Mouse (Mus musculus) layer of hippocampus, postnatal 36 days (tissue): ENCODE data around the gene Lrp4. TPM values are rescaled to one million over a fixed set of nuclear protein-coding genes. Genes with fewer than 3 reads are reported as not detected.

ENCODE experiments used
- DNase-seq, 2 experiments: peaks; one replicate each; pipeline ENCODE4 v3.0.0; 2022
- total RNA-seq, 2 experiments: library from RNA; stranded (reverse); gene quantifications; 2 replicates each; pipeline ENCODE4 v1.2.3; 2021

Lrp4 gene
- total RNA-seq, 2 experiments from 2014 or later = 29.6 to 36.7 TPM

DNA sequence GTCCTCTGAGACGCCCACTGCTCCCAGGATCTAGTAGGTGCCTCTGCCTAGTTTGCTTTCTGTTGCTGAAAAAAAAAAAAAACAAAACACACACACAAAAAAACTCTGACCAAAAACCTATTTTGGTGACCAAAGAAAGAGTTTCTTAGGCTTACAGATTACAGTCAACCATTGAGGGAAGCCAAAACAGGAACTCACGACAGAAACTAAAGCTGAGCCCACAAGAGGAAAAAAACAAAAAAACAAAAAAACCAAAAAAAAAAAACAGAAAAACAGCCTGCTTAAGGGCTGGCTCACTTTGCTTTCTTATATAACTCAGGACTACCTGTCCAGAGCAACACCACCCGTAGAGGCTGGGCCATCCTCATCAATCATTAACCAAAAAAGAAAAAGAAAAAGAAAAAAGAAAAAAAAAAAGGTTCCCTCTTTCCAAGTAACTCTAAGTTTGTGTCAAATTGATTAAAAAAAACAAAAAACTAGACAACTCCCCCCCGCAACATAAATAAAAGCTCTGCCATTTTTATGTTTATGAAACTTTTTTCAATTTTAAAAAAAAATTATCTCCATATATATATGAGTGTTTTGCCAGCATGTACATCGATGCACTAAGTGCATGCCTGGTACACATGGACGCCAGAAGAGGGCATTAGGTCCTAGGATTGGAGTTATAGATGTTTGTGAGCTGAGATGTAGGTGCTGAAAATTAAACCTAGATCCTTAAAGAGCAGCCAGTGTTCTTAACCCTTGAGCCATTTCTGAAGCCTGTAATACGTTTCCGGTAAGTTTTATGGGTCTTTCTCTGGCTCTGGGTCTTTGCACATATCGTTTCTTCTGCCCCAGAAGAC is 3.9 kb upstream of the Lrp4 start:
- no peak for DNase-seq

DNA sequence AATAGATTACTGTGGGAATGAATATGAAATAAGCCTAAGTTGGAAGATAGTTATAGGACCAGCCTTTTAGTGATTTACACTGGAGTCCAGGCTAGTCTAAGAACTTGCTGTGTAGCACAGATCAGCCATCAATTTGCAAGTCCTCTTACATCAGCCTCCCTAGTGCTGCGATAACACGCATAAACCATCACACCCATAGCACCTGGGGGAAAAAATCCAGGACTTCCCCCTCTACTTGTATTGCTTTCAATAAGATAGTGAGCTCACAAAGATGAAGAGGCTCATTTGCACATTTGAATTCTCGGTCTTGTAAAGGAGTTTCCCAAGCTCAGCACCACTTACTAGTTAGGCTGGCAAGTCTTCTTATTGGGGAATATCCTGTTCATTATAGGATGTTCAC is 2.9 kb upstream of the Lrp4 start:
- no peak for DNase-seq

DNA sequence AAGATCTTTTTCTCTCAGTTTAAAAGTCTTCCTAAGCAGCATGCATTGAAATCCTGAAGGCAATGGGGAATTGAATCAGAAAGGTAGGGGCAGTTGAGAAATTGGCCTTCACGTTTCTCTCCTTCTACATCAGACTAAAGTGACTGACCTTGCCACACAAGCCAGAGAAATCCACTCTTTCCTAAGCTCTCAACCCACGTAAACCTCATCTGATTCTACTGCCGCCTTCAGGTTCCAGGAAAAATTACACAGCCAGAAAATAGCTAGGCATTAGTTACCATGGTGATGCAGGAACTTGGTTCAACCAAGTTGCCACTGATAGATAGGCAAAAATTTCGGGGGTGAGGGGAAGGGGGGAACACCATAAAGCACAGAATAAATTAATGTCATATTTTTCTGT is 1.5 kb upstream of the Lrp4 start:
- peak in 1 of 2 experiments; percentile 29 for DNase-seq

DNA sequence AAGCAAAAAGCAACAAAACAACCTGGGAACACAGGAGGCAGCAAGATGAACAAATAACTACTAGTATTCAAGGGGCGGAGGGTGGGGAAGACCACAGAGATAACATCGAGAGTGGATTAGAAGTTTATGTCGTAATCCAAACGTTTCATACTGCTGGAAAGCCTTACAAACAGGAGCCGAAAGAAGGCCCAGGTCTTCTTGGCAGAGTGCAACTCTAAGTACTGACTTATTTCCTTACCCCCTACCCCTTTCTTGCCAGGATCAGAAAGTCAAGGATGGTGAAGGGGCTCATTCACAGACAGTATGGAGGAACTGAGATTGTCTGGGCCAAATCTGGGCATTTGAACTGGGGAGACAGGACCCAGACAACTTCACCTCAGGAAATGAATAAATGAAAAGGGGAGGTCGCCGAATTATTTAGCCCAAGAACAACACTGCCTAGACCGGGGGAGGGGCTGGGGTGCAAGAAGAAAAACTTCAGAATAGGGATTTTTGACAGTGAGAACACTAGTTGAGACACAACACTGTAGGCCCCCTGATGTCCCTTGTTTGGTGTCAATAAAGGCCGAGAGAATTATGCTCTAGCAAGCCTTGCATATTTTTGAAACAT is 715 bp upstream of the Lrp4 start:
- DNase-seq = no peak

DNA sequence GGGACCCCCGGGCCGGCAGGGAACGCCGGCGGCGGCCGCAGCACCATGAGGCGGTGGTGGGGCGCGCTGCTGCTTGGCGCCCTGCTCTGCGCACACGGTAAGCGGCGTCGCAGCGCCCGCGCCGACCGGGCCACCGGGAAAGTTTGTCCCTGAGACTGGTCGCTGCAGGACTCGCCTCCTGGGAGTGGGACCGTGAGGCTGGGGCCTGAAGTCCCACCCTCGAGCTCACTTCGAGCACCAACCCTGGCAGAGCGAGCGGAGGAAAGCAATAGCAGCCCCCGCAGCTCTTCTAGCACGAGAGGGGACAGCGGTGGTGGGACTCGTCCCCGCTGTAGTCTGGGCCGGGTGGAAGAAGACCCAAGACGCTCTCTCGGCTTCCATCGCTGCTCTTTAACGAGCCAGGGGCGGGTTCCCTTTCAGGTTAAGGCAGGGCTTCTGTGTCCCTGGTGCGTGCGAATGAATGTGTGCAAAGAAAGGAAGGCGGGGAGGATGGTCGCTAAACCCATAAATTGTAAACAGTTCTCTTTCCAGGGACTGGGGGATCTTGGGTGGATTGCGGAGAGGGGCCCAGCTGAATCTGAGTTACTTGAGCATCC is 443 bp downstream of the Lrp4 start:
- no peak for DNase-seq

DNA sequence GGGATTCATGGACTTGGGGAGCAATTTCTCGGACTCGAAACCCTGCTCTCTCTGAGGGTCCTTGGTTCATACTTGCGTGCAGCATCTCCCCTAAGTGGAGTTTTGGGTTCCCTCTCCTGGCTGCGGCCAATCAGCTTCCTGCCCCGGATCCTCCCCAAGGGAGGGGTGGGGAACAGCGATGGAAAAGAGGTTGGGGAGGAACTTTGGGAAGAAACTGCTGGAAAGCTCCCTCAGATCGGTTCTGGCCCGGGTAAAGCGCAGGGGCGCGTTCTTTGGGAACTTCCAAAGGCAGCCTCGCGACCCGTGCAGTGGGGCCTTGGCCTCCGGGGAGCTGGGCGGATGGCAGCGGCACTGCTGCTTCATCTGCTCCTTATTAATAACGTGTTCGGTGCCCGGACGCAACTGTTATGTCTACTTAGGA is 951 bp downstream of the Lrp4 start:
- peak; percentile 40 for DNase-seq

DNA sequence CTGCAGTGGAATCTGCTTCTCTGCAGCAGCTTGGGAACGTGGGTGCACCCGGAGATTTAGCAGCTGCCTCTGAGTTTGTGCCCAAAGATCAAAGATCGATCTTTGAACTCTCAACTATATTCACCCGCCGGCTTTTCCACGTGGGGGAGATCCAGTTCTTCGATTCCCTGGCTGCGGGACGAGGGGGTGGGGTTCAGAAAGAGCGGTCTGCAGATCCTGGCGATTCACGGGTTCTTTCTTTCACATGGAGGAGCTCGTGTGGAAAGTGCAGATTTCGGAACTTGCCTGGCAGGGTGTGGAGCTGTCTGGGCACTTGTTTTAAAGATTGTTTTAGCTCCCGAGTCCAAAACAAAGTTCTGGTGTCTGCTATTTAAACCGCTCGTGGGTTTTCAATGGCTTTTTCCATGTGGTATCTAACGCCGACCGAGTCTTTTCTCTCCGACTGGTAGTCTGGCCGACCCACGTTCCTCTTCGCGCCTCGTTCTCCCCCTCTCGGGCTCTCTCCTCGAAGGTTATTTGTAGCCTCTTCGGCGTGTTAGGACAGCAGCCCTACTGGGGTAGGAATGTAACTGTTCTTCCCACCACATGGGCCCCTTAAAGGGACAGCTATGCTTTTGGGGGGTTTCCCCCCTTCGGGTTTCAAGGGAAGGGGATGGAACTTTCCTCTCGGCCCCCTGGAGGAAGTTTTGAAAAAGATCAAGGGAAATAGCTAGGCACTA is 1.5 kb downstream of the Lrp4 start:
- DNase-seq = peak in 1 of 2 experiments; percentile 26

DNA sequence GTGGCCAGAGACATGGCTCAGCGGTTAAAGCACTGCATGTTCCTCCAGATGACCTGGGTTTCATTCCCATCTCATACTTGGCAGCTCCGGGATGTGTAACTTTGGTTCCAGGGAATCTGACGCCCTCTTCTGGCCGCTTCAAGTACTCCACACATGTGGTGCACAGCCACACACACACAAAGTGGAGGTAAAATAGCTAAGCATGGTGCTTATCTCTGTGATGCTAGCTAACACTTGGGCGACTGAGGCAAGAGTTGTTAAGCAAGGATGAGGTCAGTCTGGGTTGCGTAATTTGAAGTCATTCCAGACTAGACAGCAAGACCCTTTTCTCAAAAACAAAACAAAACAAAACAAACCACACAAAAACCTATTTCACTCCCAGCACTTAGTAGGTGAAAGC is 2.8 kb downstream of the Lrp4 start:
- DNase-seq = no peak

DNA sequence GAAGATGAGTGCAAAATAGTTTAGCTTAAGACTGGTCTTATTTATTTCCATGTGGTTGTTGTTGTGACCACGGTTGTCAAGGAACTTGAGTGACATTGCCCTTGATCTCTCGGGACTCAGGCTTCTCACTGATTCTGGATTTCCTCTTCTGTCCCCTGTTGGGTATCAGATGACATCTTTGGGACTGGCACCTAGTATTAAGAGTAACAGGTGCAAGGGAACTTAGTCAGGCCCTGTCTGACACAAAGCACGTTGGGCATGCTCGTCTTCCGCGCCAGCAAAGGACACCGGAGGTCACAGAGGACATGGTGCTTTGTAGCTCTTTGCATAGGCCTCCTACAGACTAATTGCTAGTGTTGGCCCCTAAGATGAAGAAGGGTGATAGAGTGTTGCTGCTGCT is 3.5 kb downstream of the Lrp4 start:
- DNase-seq = no peak

DNA sequence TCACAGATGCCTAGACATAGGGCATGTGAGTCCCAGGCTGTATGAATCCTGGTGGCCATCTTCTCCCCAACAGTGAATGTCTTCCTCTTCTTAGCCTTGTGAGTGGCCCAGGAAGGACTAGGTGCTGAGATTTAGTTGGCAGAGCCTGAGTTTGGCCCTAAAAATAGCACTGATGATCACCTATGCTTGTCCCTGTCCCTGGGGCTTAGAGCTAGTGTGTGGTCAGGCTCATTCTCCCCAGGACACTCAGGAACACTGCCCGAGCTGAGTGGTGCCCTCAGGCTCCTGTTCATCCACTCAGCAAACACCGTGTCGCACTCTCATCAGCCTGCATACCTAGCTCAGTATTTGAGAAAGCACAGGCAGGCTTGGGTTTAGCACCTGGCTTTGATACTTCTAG is 4.0 kb downstream of the Lrp4 start:
- DNase-seq = no peak

DNA sequence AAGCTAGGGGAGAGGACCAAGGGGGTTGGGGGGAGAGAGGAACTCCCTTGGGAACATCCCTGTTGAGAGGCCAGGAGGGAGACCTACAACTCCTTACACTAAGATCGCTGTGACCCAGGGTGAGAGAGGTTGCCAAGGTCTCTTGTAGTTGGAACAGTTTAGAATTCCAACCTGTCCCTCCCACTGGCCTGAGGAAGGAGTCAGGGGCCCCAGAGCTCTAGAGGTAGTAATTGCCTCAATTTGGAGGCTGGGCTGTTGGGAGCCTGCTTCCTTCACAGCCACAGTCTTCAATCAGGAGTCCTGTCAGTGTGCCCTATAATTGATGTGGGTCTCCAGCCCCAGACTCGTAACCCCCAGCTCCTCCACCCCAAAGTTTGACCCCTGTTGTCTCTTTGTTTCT is 4.9 kb downstream of the Lrp4 start:
- no peak for DNase-seq

DNA sequence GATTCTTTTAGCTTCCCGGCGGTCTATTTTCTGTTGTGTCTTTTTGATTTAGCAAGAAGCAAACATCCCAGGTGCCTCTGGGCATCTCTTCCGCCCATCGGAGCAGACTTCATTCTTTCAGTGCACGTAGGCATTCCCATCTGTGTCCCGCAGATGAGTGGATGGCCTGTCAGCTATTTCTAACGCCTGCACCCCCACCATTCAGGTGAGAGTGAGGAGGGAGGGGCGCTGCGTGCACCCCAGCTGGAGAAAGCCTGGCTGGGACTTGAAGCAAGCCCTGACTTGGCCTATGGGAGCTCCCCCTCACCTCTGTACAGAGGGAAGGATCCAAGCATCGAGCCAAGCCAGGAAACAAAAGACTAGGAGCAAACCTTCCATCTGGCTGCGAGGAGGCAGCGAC is 5.4 kb downstream of the Lrp4 start:
- no peak for DNase-seq

DNA sequence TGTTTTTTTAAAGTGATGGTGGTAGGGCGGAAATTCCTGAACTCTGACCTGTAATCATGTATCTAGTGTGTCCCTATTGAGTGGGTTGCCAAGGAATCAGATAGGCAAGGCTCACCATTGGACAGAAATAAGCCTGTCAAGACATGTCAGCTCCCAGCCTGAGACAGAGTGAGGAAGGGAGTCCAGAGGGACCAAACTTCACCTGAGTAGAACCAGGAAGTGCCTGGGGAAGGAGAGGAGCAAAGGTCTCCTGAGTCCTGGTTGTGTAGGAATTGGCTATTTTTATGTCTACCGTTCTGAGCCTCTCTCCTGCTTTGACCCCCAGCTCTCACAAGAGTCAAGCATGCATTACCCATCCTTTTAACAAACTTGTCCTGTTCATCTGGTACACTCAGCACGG is 8.6 kb downstream of the Lrp4 start:
- DNase-seq = no peak

DNA sequence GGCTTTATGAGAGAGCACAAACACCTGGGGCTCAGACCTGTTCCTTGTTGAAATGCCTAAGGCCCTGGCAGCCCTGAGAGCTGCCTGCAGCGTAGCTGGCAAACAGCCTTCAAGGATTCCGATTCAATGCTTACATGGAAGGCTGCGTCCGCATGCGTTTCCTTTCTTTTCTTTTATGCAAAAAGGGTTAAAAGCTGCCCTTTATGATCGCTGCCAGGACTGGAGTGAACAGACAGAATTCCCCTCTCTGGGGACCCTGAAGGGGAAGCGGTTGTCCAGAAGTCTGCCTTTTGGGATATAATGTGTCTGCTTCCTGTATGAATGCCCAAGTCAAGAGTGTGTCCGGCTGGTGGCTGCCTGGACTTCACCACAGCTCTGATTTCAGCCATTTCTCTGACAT is 10.3 kb downstream of the Lrp4 start:
- DNase-seq = no peak

DNA sequence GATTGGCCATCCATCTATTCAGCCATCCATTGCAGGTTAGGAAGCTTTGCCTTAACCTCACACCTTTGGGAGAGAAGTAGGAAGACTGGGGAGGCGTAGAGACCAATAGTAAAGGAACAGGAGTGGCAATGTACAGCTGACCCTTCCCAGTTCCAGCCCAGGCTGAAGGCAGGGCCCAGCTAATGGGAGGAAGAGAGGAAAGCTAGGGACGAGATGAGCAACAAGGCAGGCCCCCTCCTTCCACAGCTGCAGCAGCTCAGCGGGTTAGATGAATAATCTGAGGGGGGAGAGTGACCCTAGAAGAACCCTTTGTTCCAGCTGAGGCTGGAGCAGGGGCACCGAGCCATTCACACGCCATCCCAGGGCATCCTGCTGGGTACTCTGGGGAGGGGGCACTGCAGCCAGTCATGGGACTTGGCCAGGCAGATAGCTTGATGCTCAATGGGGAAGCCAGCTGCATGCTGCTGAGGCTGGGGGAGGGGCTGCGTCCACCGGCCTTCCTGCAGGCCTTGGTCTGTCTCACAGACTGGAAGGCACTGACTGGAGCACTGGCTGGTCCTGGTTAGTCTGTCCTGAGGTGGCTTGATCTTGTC is 12.8 kb downstream of the Lrp4 start:
- peak; percentile 70 to 75 for DNase-seq

DNA sequence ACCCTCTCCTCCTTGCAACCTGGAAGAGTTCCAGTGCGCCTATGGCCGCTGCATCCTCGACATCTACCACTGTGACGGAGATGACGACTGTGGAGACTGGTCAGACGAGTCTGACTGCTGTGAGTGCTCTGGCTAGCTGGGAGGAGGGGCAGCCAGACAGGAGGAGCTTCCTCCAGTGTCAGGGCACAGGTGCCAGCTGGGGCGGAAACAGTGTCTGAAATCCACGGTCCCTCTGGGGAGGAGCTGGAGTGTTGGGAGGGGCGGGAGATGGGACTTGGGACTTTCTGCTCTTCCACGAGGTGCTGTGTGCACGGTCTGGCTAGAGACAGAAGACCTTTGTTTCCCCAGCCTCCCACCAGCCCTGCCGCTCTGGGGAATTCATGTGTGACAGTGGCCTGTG is 17.0 kb downstream of the Lrp4 start:
- DNase-seq = peak; percentile 30 to 31

DNA sequence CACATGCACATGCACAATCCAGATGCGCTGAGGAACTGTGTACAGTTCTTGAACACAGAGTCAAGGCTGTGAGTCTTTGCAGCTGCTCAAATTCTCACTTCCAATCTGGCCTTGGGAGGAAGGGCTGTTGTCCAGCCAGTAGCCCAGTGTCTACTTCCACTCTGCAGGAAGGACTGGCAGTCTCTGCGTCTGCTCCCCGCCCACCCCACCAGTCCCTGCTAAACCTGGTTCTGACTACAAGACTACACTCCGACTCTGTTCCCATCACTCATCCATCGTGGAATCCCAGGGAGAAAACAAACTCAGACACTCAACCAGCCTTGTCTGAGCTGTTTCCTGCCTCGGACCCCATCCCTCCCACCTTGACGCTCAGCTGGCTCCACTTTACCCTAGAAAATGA is 18.5 kb downstream of the Lrp4 start:
- no peak for DNase-seq

DNA sequence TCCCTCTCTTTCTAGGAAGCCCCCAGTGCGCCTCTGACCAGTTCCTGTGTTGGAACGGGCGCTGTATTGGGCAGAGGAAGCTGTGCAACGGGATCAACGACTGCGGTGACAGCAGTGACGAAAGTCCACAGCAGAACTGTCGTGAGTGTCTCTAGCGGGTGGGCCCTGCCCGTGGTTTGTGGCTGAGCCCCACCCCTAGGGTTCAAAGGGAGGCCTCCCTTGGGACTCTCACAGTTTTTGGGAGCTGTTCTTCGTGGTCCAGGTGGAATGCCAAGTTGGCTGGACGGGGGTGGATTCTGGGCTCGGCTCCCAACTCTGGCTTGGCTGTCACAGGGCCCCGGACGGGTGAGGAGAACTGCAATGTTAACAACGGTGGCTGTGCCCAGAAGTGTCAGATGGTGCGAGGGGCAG is 18.9 kb downstream of the Lrp4 start:
- DNase-seq = peak; percentile 16 to 41

DNA sequence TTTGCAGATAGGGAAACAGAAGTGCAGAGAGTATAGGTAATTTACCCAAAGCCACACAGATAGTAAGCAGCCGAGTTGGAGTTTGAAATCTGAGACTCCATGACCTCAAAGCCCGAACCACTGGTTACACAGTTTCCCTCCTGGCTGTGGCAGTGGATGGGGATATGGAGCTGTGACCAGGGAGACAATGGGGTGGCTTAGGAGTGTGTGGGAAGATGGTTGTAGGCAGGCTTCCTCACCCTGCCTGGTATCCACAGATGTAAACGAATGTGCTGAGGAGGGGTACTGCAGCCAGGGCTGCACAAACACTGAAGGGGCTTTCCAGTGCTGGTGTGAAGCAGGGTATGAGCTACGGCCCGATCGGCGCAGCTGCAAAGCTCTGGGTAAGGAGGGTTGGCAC is 19.5 kb downstream of the Lrp4 start:
- no peak for DNase-seq

DNA sequence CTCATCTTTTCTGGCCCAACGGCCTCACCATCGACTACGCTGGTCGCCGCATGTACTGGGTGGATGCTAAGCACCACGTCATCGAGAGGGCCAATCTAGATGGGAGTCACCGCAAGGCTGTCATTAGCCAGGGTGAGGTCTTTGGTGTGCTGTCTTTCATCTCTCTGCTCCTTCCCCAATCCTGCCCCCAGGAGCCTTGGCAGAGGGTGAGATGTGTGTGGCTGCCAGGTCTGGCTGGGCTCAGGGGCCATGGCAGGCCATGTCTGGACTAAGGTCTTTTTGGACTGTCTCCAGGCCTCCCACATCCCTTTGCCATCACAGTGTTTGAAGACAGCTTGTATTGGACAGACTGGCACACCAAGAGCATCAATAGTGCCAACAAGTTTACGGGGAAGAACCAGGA is 23.1 kb downstream of the Lrp4 start:
- DNase-seq = no peak

DNA sequence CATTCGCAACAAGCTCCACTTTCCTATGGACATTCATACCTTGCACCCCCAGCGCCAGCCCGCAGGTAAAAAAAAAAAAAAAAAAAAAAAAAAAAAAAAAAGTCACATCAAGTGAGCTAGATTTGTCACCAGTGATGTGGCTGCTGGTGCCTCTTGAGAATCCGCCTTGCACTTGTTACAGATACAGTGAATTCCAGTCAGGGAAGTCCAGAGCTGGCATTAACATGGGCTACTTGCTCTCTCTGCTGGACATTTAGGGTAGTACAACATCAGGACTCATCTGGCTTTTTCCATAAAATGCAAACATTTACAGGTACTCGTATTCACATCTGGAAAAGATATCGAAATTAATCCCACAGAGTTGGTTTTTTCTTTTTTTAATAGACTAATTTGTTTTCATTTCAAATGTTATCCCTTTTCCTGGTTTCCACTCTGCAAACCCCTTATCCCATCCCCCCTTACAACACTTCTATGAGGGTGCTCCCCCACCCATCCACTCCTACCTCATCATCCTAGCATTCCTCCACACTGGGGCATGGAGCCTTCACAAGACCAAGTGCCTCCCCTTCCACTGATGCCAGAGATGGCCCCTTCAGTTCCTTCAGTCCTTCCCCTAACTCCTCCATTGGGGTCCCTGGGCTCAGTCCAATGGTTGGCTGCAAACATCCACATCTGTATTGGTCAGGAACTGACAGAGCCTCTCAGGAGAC is 23.6 kb downstream of the Lrp4 start:
- DNase-seq = peak in 1 of 2 experiments; percentile 52

DNA sequence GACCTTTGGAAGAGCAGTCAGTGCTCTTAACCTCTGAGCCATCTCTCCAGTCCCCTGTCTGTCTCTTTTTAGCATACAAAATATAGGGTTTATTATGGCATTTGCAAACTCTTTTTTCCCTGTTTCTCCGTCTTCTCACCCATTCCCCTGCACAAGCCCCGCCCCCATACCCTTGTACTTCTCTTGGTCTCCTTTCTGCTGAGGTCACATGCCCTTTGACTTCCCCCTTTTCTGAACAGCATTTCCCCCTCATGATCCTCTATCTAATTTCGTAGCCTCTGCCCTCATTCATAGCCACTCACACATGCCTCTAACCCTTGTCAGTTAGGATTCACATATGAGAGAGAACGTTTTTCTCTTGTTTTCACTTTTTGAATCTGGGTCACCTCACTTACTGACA is 27.4 kb downstream of the Lrp4 start:
- DNase-seq = no peak
